Mouse (Mus musculus) lung, postnatal 0 days (tissue): ENCODE data around the gene Parn. TPM values are rescaled to one million over a fixed set of nuclear protein-coding genes. Genes with fewer than 3 reads are reported as not detected.
A peak's percentile ranks its signal among the peaks of the same experiment; 100 is the strongest.
"Not testable (repeated sequence)": the region's sequence is repeated elsewhere in the genome, so short reads cannot be mapped to it uniquely, and the experiment has no call there.

ENCODE experiments used
- ATAC-seq: fragments of 200-750 bp; cut with Nextera tagmentation; 2 replicates; pipeline ENCODE4 v1.8.0; 2017; ENCODE audit warnings: moderate library complexity
- DNase-seq: peaks from one replicate; pipeline ENCODE4 v3.0.0-alpha.2; 2016; ENCODE audit warnings: low spot score
- H3K27ac ChIP-seq: fragments of 300-500 bp; sonication (generic); 2 replicates; pipeline ENCODE4 v1.5.1; 2014; ENCODE audit warnings: antibody characterized with exemption, mild to moderate bottlenecking, low read length, mixed read lengths
- H3K27me3 ChIP-seq: fragments of 300-500 bp; sonication (generic); replicated peaks from 2 replicates; pipeline ENCODE4 v1.6.1; 2014; ENCODE audit warnings: low read length, mixed read lengths; ENCODE audit not compliant: insufficient read depth
- H3K36me3 ChIP-seq: fragments of 300-500 bp; sonication (generic); 2 replicates; pipeline ENCODE4 v1.6.1; 2014; ENCODE audit warnings: low read length, mixed read lengths; ENCODE audit not compliant: insufficient read depth
- H3K4me1 ChIP-seq: fragments of 300-500 bp; sonication (generic); 2 replicates; pipeline ENCODE4 v1.6.1; 2014; ENCODE audit warnings: antibody characterized with exemption, low read depth, low read length, mixed read lengths; ENCODE audit not compliant: insufficient read depth
- H3K4me2 ChIP-seq: fragments of 300-500 bp; sonication (generic); replicated peaks from 2 replicates; pipeline ENCODE4 v1.6.1; 2014; ENCODE audit warnings: low read depth, mild to moderate bottlenecking, low read length, moderate library complexity, mixed read lengths
- H3K4me3 ChIP-seq: fragments of 300-500 bp; sonication (generic); 2 replicates; pipeline ENCODE4 v1.5.1; 2014; ENCODE audit warnings: low read depth, low read length
- H3K9ac ChIP-seq: fragments of 300-500 bp; sonication (generic); replicated peaks from 2 replicates; pipeline ENCODE4 v1.6.1; 2014; ENCODE audit warnings: low read depth, mild to moderate bottlenecking
- H3K9me3 ChIP-seq: fragments of 300-500 bp; sonication (generic); 2 replicates; pipeline ENCODE4 v1.6.1; 2016; ENCODE audit warnings: low read length, mixed read lengths
- CTCF ChIP-seq: IDR thresholded peaks from 2 replicates; pipeline ENCODE4 v1.5.1; 2016; ENCODE audit warnings: antibody characterized with exemption, mild to moderate bottlenecking
- EP300 ChIP-seq: IDR thresholded peaks from 2 replicates; pipeline ENCODE4 v1.6.1; 2016; ENCODE audit warnings: antibody characterized with exemption, mild to moderate bottlenecking, control low read depth
- whole genome bisulfite sequencing: fragments of 180-500 bp; shearing (Covaris S2); extraction: QIAGEN DNeasy Blood & Tissue Kit; methylation state at CpG from one replicate; pipeline ENCODE4 v1.1.7; 2014; 5-methylcytosine and 5-hydroxymethylcytosine counted together
- polyA plus RNA-seq: library from polyadenylated mRNA; unstranded; fragments of >200 nt; fragmentation: Nextera tagmentation; extraction: Ambion mirVana; gene quantifications from 2 replicates; pipeline ENCODE4 v1.2.1, GENCODE M21; 2015

Parn gene
- polyA plus RNA-seq, 1 experiment from 2014 or later = 25.0 TPM

GRCm38 (mm10) chr16:13678601-13679319 lies 10.8 kb upstream of the Parn start:
- Histone ChIP-seq H3K27ac (no peak overlapping the region), H3K4me1 (no peaks in the 10 kb centered on the region), H3K9me3 (no peaks in the 10 kb centered on the region), H3K36me3 (peaks cover 7% of the 10 kb centered on the region; the same call in 1 of the 2 replicates), H3K9ac (no peak overlapping the region), H3K4me2 (no peak overlapping the region), H3K27me3 (no peaks in the 10 kb centered on the region), H3K4me3 (no peak overlapping the region)
- WGBS = 84% methylated on average over 3 of the region's 3 CpGs
- TF ChIP-seq EP300 = no peak
- no peak for TF ChIP-seq CTCF
- DNase-seq (no peak), ATAC-seq (no peak)

- peaks cover 7% of the 10 kb centered on the region; the same call in 1 of the 2 replicates for H3K36me3 ChIP-seq
- ATAC-seq = no peak
These were observed 6.5 kb upstream of the Parn start for GRCm38 (mm10) chr16:13674511-13674910.

GRCm38 (mm10) chr16:13673114-13673513 lies 5.1 kb upstream of the Parn start:
- 82% methylated on average over 5 of the region's 5 CpGs for WGBS
- Histone ChIP-seq H3K27me3 (no peaks in the 10 kb centered on the region), H3K4me2 (peak overlapping the region; percentile 83; the same call in 1 of the 2 replicates), H3K9ac (no peak overlapping the region), H3K27ac (no peak overlapping the region), H3K4me3 (peak overlapping the region; percentile 93; the same call in 1 of the 2 replicates), H3K36me3 (peaks cover 7% of the 10 kb centered on the region; the same call in 1 of the 2 replicates), H3K4me1 (peaks cover 4% of the 10 kb centered on the region; the same call in 1 of the 2 replicates), H3K9me3 (no peaks in the 10 kb centered on the region)
- TF ChIP-seq CTCF (no peak), EP300 (no peak)
- ATAC-seq (no peak), DNase-seq (no peak)

More at GRCm38 (mm10) chr16:13674511-13674910, 6.5 kb upstream of the Parn start:
- TF ChIP-seq EP300 (no peak), CTCF (no peak)
- WGBS = 90% methylated on average over 3 of the region's 3 CpGs
- H3K9ac ChIP-seq = no peak overlapping the region
- no peak overlapping the region for H3K4me3 ChIP-seq
- H3K9me3 ChIP-seq = no peaks in the 10 kb centered on the region
- no peak overlapping the region for H3K27ac ChIP-seq
- no peaks in the 10 kb centered on the region for H3K27me3 ChIP-seq
- no peak overlapping the region for H3K4me2 ChIP-seq
- DNase-seq = no peak
- H3K4me1 ChIP-seq = peaks cover 4% of the 10 kb centered on the region; the same call in 1 of the 2 replicates

GRCm38 (mm10) chr16:13672386-13672898 lies 4.5 kb upstream of the Parn start:
- no peaks in the 10 kb centered on the region for H3K9me3 ChIP-seq
- H3K36me3 ChIP-seq = peaks cover 7% of the 10 kb centered on the region; the same call in 1 of the 2 replicates
- ATAC-seq (peak; percentile 71), DNase-seq (peak; percentile 90)
- 1% methylated on average over 20 of the region's 20 CpGs for WGBS
- H3K4me3 ChIP-seq = peak overlapping the region; percentile 93
- peak overlapping the region; percentile 78 for H3K27ac ChIP-seq
- H3K4me1 ChIP-seq = peaks cover 4% of the 10 kb centered on the region; the same call in 1 of the 2 replicates
- H3K9ac ChIP-seq = peak overlapping the region; percentile 92
- no peak for TF ChIP-seq CTCF
- TF ChIP-seq EP300 = no peak
- no peaks in the 10 kb centered on the region for H3K27me3 ChIP-seq
- peak overlapping the region; percentile 83 for H3K4me2 ChIP-seq

- H3K27me3 ChIP-seq = no peaks in the 10 kb centered on the region
- DNase-seq (peak; percentile 97), ATAC-seq (peak; percentile 91)
- peak within 1 kb of the TSS; percentile 83 for H3K4me2 ChIP-seq
- H3K4me3 ChIP-seq = peak within 1 kb of the TSS; percentile 93
- peaks cover 7% of the 10 kb centered on the region; the same call in 1 of the 2 replicates for H3K4me1 ChIP-seq
- WGBS = under 1% methylated on average over 43 of the region's 54 CpGs
- peaks cover 1% of the 10 kb centered on the region; the same call in 1 of the 2 replicates for H3K36me3 ChIP-seq
- TF ChIP-seq EP300 = no peak
- peak; percentile 30 for TF ChIP-seq CTCF
- H3K27ac ChIP-seq = peak within 1 kb of the TSS; percentile 78
- peak within 1 kb of the TSS; percentile 92 for H3K9ac ChIP-seq
- H3K9me3 ChIP-seq = no peaks in the 10 kb centered on the region
These were observed 3.9 kb upstream of the Parn start, which contains the start of the genes Bfar and 3110001I22Rik for GRCm38 (mm10) chr16:13671685-13672385. Gene Bfar, plus strand, starts transcription at chr16:13671858. Gene 3110001I22Rik, plus strand, starts transcription at chr16:13671929.

GRCm38 (mm10) chr16:13670896-13671295 lies 2.9 kb upstream of the Parn start:
- not testable (repeated sequence) for H3K27ac ChIP-seq, H3K4me1 ChIP-seq, ATAC-seq, DNase-seq, H3K9ac ChIP-seq, H3K9me3 ChIP-seq, H3K27me3 ChIP-seq, H3K4me3 ChIP-seq, H3K36me3 ChIP-seq
- H3K4me2 ChIP-seq = peak overlapping the region; percentile 83; the same call in 1 of the 2 replicates
- WGBS = 62% methylated on average over 5 of the region's 5 CpGs
